Mouse (Mus musculus) limb, embryonic 14.5 days (tissue): ENCODE measurements around the gene Itga11. TPM values are rescaled to one million over a fixed set of nuclear protein-coding genes. Genes with fewer than 3 reads are reported as not detected.

ENCODE experiments used
- ATAC-seq: fragments of 200-750 bp; cut with Nextera tagmentation; 2 replicates; pipeline ENCODE4 v1.8.0; 2017; ENCODE audit warnings: low read depth, moderate number of reproducible peaks, moderate TSS enrichment; ENCODE audit not compliant: low FRiP score
- DNase-seq: peaks from one replicate; pipeline ENCODE4 v3.0.0-alpha.2; 2015; ENCODE audit warnings: low spot score
- H3K27ac ChIP-seq: fragments of 300-500 bp; sonication (generic); replicated peaks from 2 replicates; pipeline ENCODE4 v1.5.1; 2014; ENCODE audit warnings: low read depth, mild to moderate bottlenecking, low read length, moderate library complexity, mixed read lengths
- H3K27me3 ChIP-seq: fragments of 300-500 bp; sonication (generic); 2 replicates; pipeline ENCODE4 v1.6.1; 2014; ENCODE audit warnings: low read length, mixed read lengths; ENCODE audit not compliant: control insufficient read depth, insufficient read depth
- H3K36me3 ChIP-seq: fragments of 300-500 bp; sonication (generic); 2 replicates; pipeline ENCODE4 v1.6.1; 2014; ENCODE audit warnings: mild to moderate bottlenecking, low read length, moderate library complexity, mixed read lengths; ENCODE audit not compliant: control insufficient read depth, insufficient read depth
- H3K4me1 ChIP-seq: fragments of 300-500 bp; sonication (generic); 2 replicates; pipeline ENCODE4 v1.6.1; 2014; ENCODE audit warnings: antibody characterized with exemption, low read length, mixed read lengths; ENCODE audit not compliant: control insufficient read depth, insufficient read depth
- H3K4me2 ChIP-seq: fragments of 300-500 bp; sonication (generic); replicated peaks from 2 replicates; pipeline ENCODE4 v1.6.1; 2014; ENCODE audit warnings: low read depth, mild to moderate bottlenecking, low read length, moderate library complexity; ENCODE audit not compliant: severe bottlenecking
- H3K4me3 ChIP-seq: fragments of 300-500 bp; sonication (generic); replicated peaks from 2 replicates; pipeline ENCODE4 v1.5.1; 2014; ENCODE audit warnings: low read length
- H3K9ac ChIP-seq: fragments of 300-500 bp; sonication (generic); 2 replicates; pipeline ENCODE4 v1.6.1; 2014; ENCODE audit warnings: mild to moderate bottlenecking, low read depth, low read length, moderate library complexity; ENCODE audit not compliant: severe bottlenecking
- H3K9me3 ChIP-seq: fragments of 300-500 bp; sonication (generic); 2 replicates; pipeline ENCODE4 v1.6.1; 2016; ENCODE audit warnings: low read length; ENCODE audit not compliant: control insufficient read depth
- POLR2A ChIP-seq: fragments of 200-500 bp; IDR thresholded peaks from 2 replicates; pipeline ENCODE4 v1.8.0; 2012; ENCODE audit warnings: inconsistent platforms, mild to moderate bottlenecking, moderate library complexity, borderline replicate concordance; ENCODE audit not compliant: insufficient read depth, insufficient read length; ENCODE audit errors: extremely low read depth
- WGBS: fragments of 180-500 bp; shearing (Covaris S2); extraction: QIAGEN DNeasy Blood & Tissue Kit; methylation state at CpG from one replicate; pipeline ENCODE4 v1.1.7; 2014; 5-methylcytosine and 5-hydroxymethylcytosine counted together
- polyA plus RNA-seq, 2 experiments: library from polyadenylated mRNA; depleted of rRNA in 1 of 2; stranded (reverse) in 1 of 2; unstranded in 1 of 2; fragments of >200 nt; fragmentation: Nextera tagmentation in 1 of 2; extraction: Ambion mirVana in 1 of 2; gene quantifications; 2 replicates each; pipeline versions ENCODE4 v1.2.1 to v1.2.3; 2012 to 2014

Gene Itga11
- polyA plus RNA-seq, 2 experiments: 11.6 to 18.2 TPM

DNA sequence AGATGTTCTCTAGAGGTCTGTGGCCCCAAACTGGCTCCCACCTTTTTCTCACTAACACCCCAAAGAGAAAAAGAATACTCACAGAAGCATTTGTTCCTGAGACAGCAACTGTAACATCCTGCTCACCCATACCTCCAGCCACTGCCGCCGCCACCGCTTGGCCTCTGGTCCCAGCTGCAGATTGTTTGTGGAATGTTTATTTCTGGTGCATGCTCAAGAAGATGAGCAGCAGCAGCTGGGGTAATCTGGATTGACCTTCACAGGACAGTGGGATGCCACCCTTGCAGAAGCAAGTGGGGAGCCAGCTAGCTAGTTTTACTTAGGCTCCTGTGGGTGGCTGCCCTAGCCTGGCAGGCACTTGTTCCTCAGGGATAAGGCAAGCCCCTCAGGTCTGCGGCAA is 11.7 kb upstream of the Itga11 start:
- DNase-seq: no peak

DNA sequence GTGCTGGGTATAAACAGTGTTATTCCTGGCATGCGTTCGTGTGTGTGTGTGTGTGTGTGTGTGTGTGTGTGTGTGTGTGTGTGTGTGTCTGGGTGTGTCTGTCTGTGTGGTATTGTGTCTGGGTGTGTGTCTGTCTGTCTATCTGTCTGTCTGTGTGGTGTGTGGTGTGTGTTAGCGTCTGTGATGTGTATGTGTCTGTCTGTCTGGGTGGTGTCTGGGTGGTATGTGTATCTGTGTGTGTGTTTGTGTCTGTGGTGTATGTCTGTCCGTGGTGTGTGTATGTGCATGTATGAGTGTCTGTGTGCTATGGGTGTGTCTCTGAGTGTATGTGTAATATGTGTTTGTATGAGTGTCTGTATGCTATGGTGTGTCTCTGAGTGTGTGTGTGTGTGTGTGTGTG is 9.1 kb upstream of the Itga11 start:
- ATAC-seq: no peak

More for the DNA sequence above, 11.7 kb upstream of the Itga11 start:
- Histone ChIP-seq H3K4me2 (no peak overlapping the region), H3K27ac (no peak overlapping the region), H3K9ac (no peak overlapping the region), H3K36me3 (no peaks in the 10 kb centered on the region), H3K4me1 (peaks cover 15% of the 10 kb centered on the region), H3K27me3 (no peaks in the 10 kb centered on the region), H3K4me3 (no peak overlapping the region), H3K9me3 (no peaks in the 10 kb centered on the region)
- no peak for TF ChIP-seq POLR2A
- WGBS: 87% methylated on average over 4 of the region's 4 CpGs
- no peak for ATAC-seq

DNA sequence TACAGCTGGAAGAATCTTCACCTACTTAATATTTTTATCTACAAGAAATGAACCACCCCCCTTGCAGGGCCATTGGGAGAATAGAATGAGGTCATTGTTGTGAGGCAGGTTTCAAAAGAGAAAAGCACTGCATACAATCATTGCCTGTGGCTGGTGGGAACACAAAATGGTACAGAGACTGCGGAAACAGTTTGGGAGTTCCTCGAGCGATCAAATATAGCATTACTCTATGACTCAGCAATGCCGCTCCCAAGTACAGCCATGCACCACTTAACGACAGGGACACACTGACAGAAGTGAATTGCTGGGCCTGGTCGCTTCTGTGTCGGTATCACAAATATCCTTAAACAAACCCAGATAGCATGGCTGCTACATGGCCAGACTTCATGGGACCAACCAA is 4.4 kb upstream of the Itga11 start:
- 81% methylated on average over 7 of the region's 7 CpGs for WGBS
- ATAC-seq: no peak
- no peaks in the 10 kb centered on the region for H3K27me3 ChIP-seq

More for the DNA sequence above, 9.1 kb upstream of the Itga11 start:
- no peak overlapping the region for H3K9ac ChIP-seq
- H3K4me2 ChIP-seq: no peak overlapping the region
- DNase-seq: no peak
- no peak for TF ChIP-seq POLR2A
- H3K27me3 ChIP-seq: no peaks in the 10 kb centered on the region
- H3K4me1 ChIP-seq: peaks cover 13% of the 10 kb centered on the region
- no peaks in the 10 kb centered on the region for H3K9me3 ChIP-seq
- 88% methylated on average over 4 of the region's 4 CpGs for WGBS
- no peak overlapping the region for H3K27ac ChIP-seq
- no peak overlapping the region for H3K4me3 ChIP-seq
- no peaks in the 10 kb centered on the region for H3K36me3 ChIP-seq

DNA sequence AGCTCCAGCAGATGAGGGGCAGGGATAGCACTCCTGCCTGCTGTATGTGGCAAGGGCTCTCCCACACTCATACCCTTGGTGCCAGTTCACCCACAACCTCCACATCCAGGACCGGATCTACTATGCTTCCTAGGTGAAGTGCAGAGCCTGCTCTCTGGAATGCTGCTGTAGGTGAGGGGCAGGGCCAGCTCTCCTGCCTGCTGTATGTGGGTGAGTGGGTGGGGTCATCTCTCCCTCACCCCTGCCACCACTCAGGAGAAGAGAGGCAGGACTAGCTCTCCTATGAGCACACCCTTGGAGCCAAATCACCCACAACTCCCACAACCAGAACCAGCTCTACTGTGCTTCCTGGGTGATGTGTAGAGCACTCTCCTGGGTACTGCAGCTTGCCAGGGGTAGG is 2.5 kb upstream of the Itga11 start:
- Histone ChIP-seq H3K9ac (no peak overlapping the region), H3K4me2 (no peak overlapping the region), H3K36me3 (no peaks in the 10 kb centered on the region), H3K4me3 (no peak overlapping the region), H3K4me1 (peaks cover 24% of the 10 kb centered on the region), H3K27me3 (no peaks in the 10 kb centered on the region), H3K9me3 (no peaks in the 10 kb centered on the region), H3K27ac (no peak overlapping the region)
- DNase-seq (no peak), ATAC-seq (no peak)
- TF ChIP-seq POLR2A: no peak
- 92% methylated on average over 1 of the region's 1 CpGs for WGBS

More for the DNA sequence above, 4.4 kb upstream of the Itga11 start:
- Histone ChIP-seq H3K4me2 (no peak overlapping the region), H3K4me1 (peaks cover 11% of the 10 kb centered on the region), H3K9ac (no peak overlapping the region), H3K36me3 (no peaks in the 10 kb centered on the region), H3K4me3 (no peak overlapping the region), H3K9me3 (no peaks in the 10 kb centered on the region), H3K27ac (no peak overlapping the region)
- TF ChIP-seq POLR2A: no peak
- no peak for DNase-seq

DNA sequence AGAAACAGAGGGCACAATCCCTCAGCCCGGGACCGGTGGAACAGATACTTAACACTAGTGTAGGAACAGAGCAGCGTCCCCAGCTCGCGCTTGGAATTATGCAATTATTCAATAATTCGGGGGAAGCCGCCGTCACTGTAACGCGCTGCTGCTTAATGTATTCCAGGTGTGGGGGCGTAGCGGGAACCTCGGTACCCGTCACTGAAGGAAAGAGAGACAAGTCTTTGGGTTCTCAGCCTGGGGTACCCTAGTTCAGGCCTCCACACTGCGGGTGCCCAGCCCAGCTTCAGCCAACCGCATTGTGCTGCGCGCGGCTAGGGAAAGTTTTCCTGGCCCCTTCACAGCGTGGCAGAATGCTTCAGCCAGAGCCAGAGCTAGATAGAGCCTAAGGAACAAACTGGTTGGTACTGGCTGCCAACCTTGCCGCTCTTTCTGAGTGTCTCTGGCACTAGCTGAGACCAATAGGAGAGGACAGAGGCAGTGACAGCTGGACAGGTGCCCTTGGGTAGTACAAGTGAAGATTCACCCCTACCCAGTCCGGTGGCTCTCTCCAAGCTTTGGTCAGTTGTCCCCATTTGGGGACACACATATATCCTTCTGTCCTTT is 1.0 kb downstream of the Itga11 start:
- ATAC-seq: peak; percentile 34; the same call in 1 of the 2 replicates
- no peaks in the 10 kb centered on the region for H3K36me3 ChIP-seq
- 8% methylated on average over 22 of the region's 22 CpGs for WGBS
- no peak for TF ChIP-seq POLR2A
- H3K4me3 ChIP-seq: peak overlapping the region; percentile 50
- peaks cover 24% of the 10 kb centered on the region for H3K4me1 ChIP-seq
- peak overlapping the region; percentile 84 for H3K4me2 ChIP-seq
- DNase-seq: no peak
- H3K27me3 ChIP-seq: no peaks in the 10 kb centered on the region
- peak overlapping the region; percentile 15 for H3K27ac ChIP-seq
- peak overlapping the region; percentile 70 for H3K9ac ChIP-seq
- H3K9me3 ChIP-seq: no peaks in the 10 kb centered on the region
